Mouse (Mus musculus) hindbrain, embryonic 10.5 days (tissue): Measurements from ENCODE around the gene Ift80. TPM values are rescaled to one million over a fixed set of nuclear protein-coding genes. Genes with fewer than 3 reads are reported as not detected.
"Not testable (repeated sequence)": the region's sequence is repeated elsewhere in the genome, so short reads cannot be mapped to it uniquely, and the experiment has no call there.

Source experiments
- DNase-seq: peaks from one replicate; pipeline ENCODE4 v3.0.0-alpha.2; 2017; ENCODE audit warnings: low spot score
- H3K27ac ChIP-seq: fragments of 300-500 bp; sonication (generic); 2 replicates; pipeline ENCODE4 v1.5.1; 2016; ENCODE audit warnings: mild to moderate bottlenecking, moderate library complexity
- H3K27me3 ChIP-seq: fragments of 300-500 bp; sonication (generic); 2 replicates; pipeline ENCODE4 v1.6.1; 2016; ENCODE audit warnings: mild to moderate bottlenecking; ENCODE audit not compliant: poor library complexity, insufficient read depth, severe bottlenecking
- H3K36me3 ChIP-seq: fragments of 300-500 bp; sonication (generic); 2 replicates; pipeline ENCODE4 v1.6.1; 2016; ENCODE audit warnings: mild to moderate bottlenecking, moderate library complexity
- H3K4me1 ChIP-seq: fragments of 300-500 bp; sonication (generic); replicated peaks from 2 replicates; pipeline ENCODE4 v1.6.1; 2016; ENCODE audit warnings: mild to moderate bottlenecking
- H3K4me3 ChIP-seq: fragments of 300-500 bp; sonication (generic); 2 replicates; pipeline ENCODE4 v1.5.1; 2016; ENCODE audit warnings: mild to moderate bottlenecking, moderate library complexity
- H3K9me3 ChIP-seq: fragments of 300-500 bp; sonication (generic); 2 replicates; pipeline ENCODE4 v1.6.1; 2016; ENCODE audit warnings: mild to moderate bottlenecking, moderate library complexity
- WGBS: fragments of 180-500 bp; shearing (Covaris S2); methylation state at CpG from one replicate; pipeline ENCODE4 v1.1.7; 2016; 5-methylcytosine and 5-hydroxymethylcytosine counted together
- polyA plus RNA-seq: library from polyadenylated mRNA; unstranded; fragments of >200 nt; fragmentation: Nextera tagmentation; extraction: Ambion mirVana; gene quantifications from 2 replicates; pipeline ENCODE4 v1.2.1, GENCODE M21; 2016

Gene Ift80
- polyA plus RNA-seq, 1 experiment from 2014 or later = 12.9 TPM

GRCm38 (mm10) chr3:68975533-68976490, 28.6 kb downstream of the Ift80 start:
- Histone ChIP-seq H3K4me3 (no peak overlapping the region), H3K36me3 (peaks cover 24% of the 10 kb centered on the region), H3K9me3 (no peaks in the 10 kb centered on the region), H3K27me3 (no peaks in the 10 kb centered on the region), H3K4me1 (no peaks in the 10 kb centered on the region), H3K27ac (peak overlapping the region; percentile 40; the same call in 1 of the 2 replicates)
- no peak for DNase-seq
- 73% methylated on average over 9 of the region's 9 CpGs for WGBS

- Histone ChIP-seq H3K36me3 (peaks cover 24% of the 10 kb centered on the region), H3K9me3 (no peaks in the 10 kb centered on the region), H3K4me1 (no peaks in the 10 kb centered on the region), H3K27me3 (no peaks in the 10 kb centered on the region), H3K4me3 (no peak overlapping the region), H3K27ac (no peak overlapping the region)
- no peak for DNase-seq
- 92% methylated on average over 8 of the region's 8 CpGs for WGBS
These were observed 29.5 kb downstream of the Ift80 start for GRCm38 (mm10) chr3:68974639-68975532.

GRCm38 (mm10) chr3:68973574-68973973, 30.8 kb downstream of the Ift80 start:
- no peak for DNase-seq
- no peak overlapping the region for H3K27ac ChIP-seq
- no peaks in the 10 kb centered on the region for H3K27me3 ChIP-seq
- no peaks in the 10 kb centered on the region for H3K4me1 ChIP-seq
- no peak overlapping the region for H3K4me3 ChIP-seq
- WGBS = 92% methylated on average over 1 of the region's 1 CpGs
- no peaks in the 10 kb centered on the region for H3K9me3 ChIP-seq
- H3K36me3 ChIP-seq = peaks cover 30% of the 10 kb centered on the region

- H3K4me1 ChIP-seq = no peaks in the 10 kb centered on the region
- H3K9me3 ChIP-seq = peaks cover 4% of the 10 kb centered on the region; the same call in 1 of the 2 replicates
- H3K27ac ChIP-seq = no peak overlapping the region
- no peak overlapping the region for H3K4me3 ChIP-seq
- 92% methylated on average over 3 of the region's 3 CpGs for WGBS
- DNase-seq = no peak
- H3K27me3 ChIP-seq = no peaks in the 10 kb centered on the region
- peaks cover 50% of the 10 kb centered on the region for H3K36me3 ChIP-seq
These were observed 35.2 kb downstream of the Ift80 start for GRCm38 (mm10) chr3:68969091-68969590.

GRCm38 (mm10) chr3:68967404-68967803, 37.0 kb downstream of the Ift80 start:
- 87% methylated on average over 6 of the region's 6 CpGs for WGBS
- Histone ChIP-seq H3K27ac (no peak overlapping the region), H3K27me3 (no peaks in the 10 kb centered on the region), H3K4me1 (no peaks in the 10 kb centered on the region), H3K4me3 (no peak overlapping the region), H3K9me3 (peaks cover 4% of the 10 kb centered on the region; the same call in 1 of the 2 replicates), H3K36me3 (peaks cover 62% of the 10 kb centered on the region)
- DNase-seq = no peak

- Histone ChIP-seq H3K27ac (no peak overlapping the region), H3K4me3 (no peak overlapping the region), H3K27me3 (no peaks in the 10 kb centered on the region), H3K9me3 (peaks cover 4% of the 10 kb centered on the region; the same call in 1 of the 2 replicates), H3K4me1 (no peaks in the 10 kb centered on the region), H3K36me3 (peaks cover 60% of the 10 kb centered on the region)
- DNase-seq = no peak
- WGBS = 93% methylated on average over 6 of the region's 6 CpGs
These were observed 37.7 kb downstream of the Ift80 start for GRCm38 (mm10) chr3:68966527-68967285.

- peaks cover 4% of the 10 kb centered on the region; the same call in 1 of the 2 replicates for H3K9me3 ChIP-seq
- H3K27me3 ChIP-seq = no peaks in the 10 kb centered on the region
- H3K4me3 ChIP-seq = no peak overlapping the region
- no peaks in the 10 kb centered on the region for H3K4me1 ChIP-seq
- no peak overlapping the region for H3K27ac ChIP-seq
- peaks cover 73% of the 10 kb centered on the region for H3K36me3 ChIP-seq
- no peak for DNase-seq
These were observed 39.7 kb downstream of the Ift80 start for GRCm38 (mm10) chr3:68964682-68965081.

- WGBS = 92% methylated on average over 3 of the region's 3 CpGs
- Histone ChIP-seq H3K36me3 (peaks cover 23% of the 10 kb centered on the region), H3K27me3 (no peaks in the 10 kb centered on the region), H3K27ac (no peak overlapping the region), H3K4me1 (no peaks in the 10 kb centered on the region), H3K9me3 (no peaks in the 10 kb centered on the region), H3K4me3 (no peak overlapping the region)
- no peak for DNase-seq
These were observed 47.0 kb downstream of the Ift80 start for GRCm38 (mm10) chr3:68957413-68957812.

- Histone ChIP-seq H3K4me3 (no peak overlapping the region), H3K9me3 (no peaks in the 10 kb centered on the region), H3K36me3 (peaks cover 18% of the 10 kb centered on the region), H3K27ac (no peak overlapping the region), H3K27me3 (no peaks in the 10 kb centered on the region), H3K4me1 (no peaks in the 10 kb centered on the region)
- no peak for DNase-seq
- 66% methylated on average over 4 of the region's 4 CpGs for WGBS
These were observed 47.9 kb downstream of the Ift80 start for GRCm38 (mm10) chr3:68956454-68956853.

- DNase-seq = no peak
- Histone ChIP-seq H3K9me3 (no peaks in the 10 kb centered on the region), H3K4me1 (peaks cover under 1% of the 10 kb centered on the region; the same call in 1 of the 2 replicates), H3K4me3 (no peak overlapping the region), H3K36me3 (0 out of 2 replicates have a peak, but pooled peaks cover 11% of the 10 kb centered on the region), H3K27me3 (no peaks in the 10 kb centered on the region), H3K27ac (no peak overlapping the region)
- 74% methylated on average over 6 of the region's 6 CpGs for WGBS
These were observed 49.9 kb downstream of the Ift80 start for GRCm38 (mm10) chr3:68954487-68954886.

GRCm38 (mm10) chr3:68952707-68953106, 51.7 kb downstream of the Ift80 start:
- H3K36me3 ChIP-seq = 0 out of 2 replicates have a peak, but pooled peaks cover 10% of the 10 kb centered on the region
- no peaks in the 10 kb centered on the region for H3K27me3 ChIP-seq
- no peaks in the 10 kb centered on the region for H3K9me3 ChIP-seq
- WGBS = 94% methylated on average over 5 of the region's 5 CpGs
- DNase-seq = no peak
- H3K4me3 ChIP-seq = no peak overlapping the region
- H3K4me1 ChIP-seq = peaks cover 7% of the 10 kb centered on the region
- H3K27ac ChIP-seq = no peak overlapping the region

GRCm38 (mm10) chr3:68951971-68952370, 52.4 kb downstream of the Ift80 start:
- H3K27ac ChIP-seq, H3K9me3 ChIP-seq, DNase-seq, H3K4me1 ChIP-seq, H3K4me3 ChIP-seq, H3K36me3 ChIP-seq, H3K27me3 ChIP-seq: not testable (repeated sequence)
- 89% methylated on average over 11 of the region's 11 CpGs for WGBS
